In the genomic region with DNA sequence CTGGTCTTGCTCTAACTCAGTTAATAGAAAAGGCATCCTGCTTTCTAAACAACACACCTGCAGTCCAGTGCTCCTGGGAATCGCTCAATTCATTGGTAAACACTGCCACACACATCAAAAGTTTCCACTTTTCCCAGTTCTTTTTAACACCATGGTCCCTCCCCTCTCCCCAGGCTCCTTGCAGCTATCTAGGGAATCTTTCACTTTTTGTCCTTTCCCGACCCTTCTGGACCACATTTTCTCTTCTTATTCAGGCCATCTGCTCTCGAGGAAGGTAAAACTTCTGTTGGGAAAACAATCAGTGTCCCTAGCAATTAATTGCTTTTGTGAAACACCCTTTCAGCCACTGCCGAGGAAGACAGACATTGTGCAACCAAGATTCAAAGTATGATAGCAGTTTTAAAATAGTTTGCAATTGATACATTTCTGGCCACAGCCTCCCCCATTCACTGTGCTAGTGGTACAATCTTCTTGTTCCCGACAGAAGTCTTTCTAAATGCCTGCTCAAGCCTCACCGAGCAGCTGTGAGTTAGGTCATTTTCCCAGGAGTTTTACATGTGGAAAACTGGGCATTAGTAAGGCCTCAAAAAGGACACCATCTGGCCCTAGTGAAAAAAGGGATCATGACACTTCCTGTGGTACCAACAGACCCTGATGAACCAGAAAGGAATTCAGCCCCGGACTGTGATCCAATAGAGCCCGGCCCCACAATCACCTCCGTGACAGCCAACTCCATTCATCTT, we compare ENCODE assay signal across 8 mouse cellular contexts.
DNase-seq lines count a peak whose midpoint lies in the region; ATAC-seq lines count a peak whose summit lies in the region.

No protein-coding gene starts in this region.

- H3K36me3 ChIP-seq in forebrain, embryonic 14.5 days (ENCODE audit: control insufficient read depth, insufficient read depth, low read length) = no peaks in the 10 kb centered on the region
- no peaks in the 10 kb centered on the region for H3K36me3 ChIP-seq in intestine, embryonic 16.5 days (ENCODE audit: control insufficient read depth, insufficient read depth, low read length)

- H3K27ac ChIP-seq in forebrain, embryonic 14.5 days (ENCODE audit: low read depth, low read length) = peak overlapping the region; percentile 59
- H3K27ac ChIP-seq in intestine, embryonic 16.5 days (ENCODE audit: low read length) = no peak overlapping the region

- H3K9ac ChIP-seq in forebrain, embryonic 14.5 days (ENCODE audit: low read length) = peak overlapping the region; percentile 18; the same call in 1 of the 2 replicates
- no peak overlapping the region for H3K9ac ChIP-seq in intestine, embryonic 16.5 days (ENCODE audit: low read depth, low read length)

- peak overlapping the region; percentile 41 for H3K4me2 ChIP-seq in forebrain, embryonic 14.5 days (ENCODE audit: low read length)
- peak overlapping the region; percentile 20 for H3K4me2 ChIP-seq in intestine, embryonic 16.5 days (ENCODE audit: low read depth, low read length)

- H3K4me1 ChIP-seq in forebrain, embryonic 14.5 days (ENCODE audit: control insufficient read depth, insufficient read depth, low read length) = peaks cover 17% of the 10 kb centered on the region; the same call in 1 of the 2 replicates
- H3K4me1 ChIP-seq in intestine, embryonic 16.5 days (ENCODE audit: control insufficient read depth, insufficient read depth, low read length) = 0 out of 2 replicates have a peak, but pooled peaks cover 3% of the 10 kb centered on the region

- H3K9me3 ChIP-seq in forebrain, embryonic 14.5 days (replicated peaks; ENCODE audit: control insufficient read depth, low read length) = no peaks in the 10 kb centered on the region
- no peaks in the 10 kb centered on the region for H3K9me3 ChIP-seq in intestine, embryonic 16.5 days (ENCODE audit: control insufficient read depth, low read length)

- H3K4me3 ChIP-seq in forebrain, embryonic 14.5 days (ENCODE audit: low read depth, low read length) = no peak overlapping the region
- H3K4me3 ChIP-seq in intestine, embryonic 16.5 days (ENCODE audit: low read length) = no peak overlapping the region

- DNase-seq in layer of hippocampus, postnatal 10 days (ENCODE audit: low spot score in 2 of 2) = peak; percentile 5 to 14
- no peak for DNase-seq in layer of hippocampus, postnatal 25 days (ENCODE audit: extremely low spot score in 1 of 2, low spot score in 1 of 2)
- DNase-seq in forebrain, embryonic 14.5 days (ENCODE audit: low spot score) = peak; percentile 85
- DNase-seq in retina, embryonic 14.5 days (ENCODE audit: low spot score) = peak; percentile 81
- DNase-seq in urinary bladder, postnatal 14 days (ENCODE audit: low spot score) = no peak
- no peak for DNase-seq in left cerebral cortex, adult 9 months (ENCODE audit: low spot score in 2 of 2)
- DNase-seq in thymus, postnatal 4 days = no peak

- WGBS in forebrain, embryonic 14.5 days = under 1% methylated on average over 9 of the region's 9 CpGs
- WGBS in intestine, embryonic 16.5 days = 12% methylated on average over 9 of the region's 9 CpGs

- peak; percentile 79 for ATAC-seq in forebrain, embryonic 14.5 days
- peak; percentile 75 for ATAC-seq in intestine, embryonic 16.5 days

- no peaks in the 10 kb centered on the region for H3K27me3 ChIP-seq in forebrain, embryonic 14.5 days (replicated peaks; ENCODE audit: control insufficient read depth, insufficient read depth, low read length)
- no peaks in the 10 kb centered on the region for H3K27me3 ChIP-seq in intestine, embryonic 16.5 days (replicated peaks; ENCODE audit: control insufficient read depth, insufficient read depth, low read length)

Comparison
In these comparisons a context has a peak if more than half of its experiments do, and no peak if none do; other contexts are left out.
1. DNase-seq: peak in layer of hippocampus, postnatal 10 days (2 of 2), forebrain, embryonic 14.5 days (single experiment) and retina, embryonic 14.5 days (single experiment); none in layer of hippocampus, postnatal 25 days (0 of 2), urinary bladder, postnatal 14 days (single experiment), left cerebral cortex, adult 9 months (0 of 2) and thymus, postnatal 4 days (single experiment).